Mouse (Mus musculus) CH12.LX (cell line): ENCODE measurements around the gene Fbxw17.

ENCODE experiments used
- BHLHE40 ChIP-seq: IDR thresholded peaks from 2 replicates; pipeline ENCODE4 v1.6.1; 2011; ENCODE audit warnings: mild to moderate bottlenecking, low read depth, low read length, improper control_type of control experiment
- CHD2 ChIP-seq: IDR thresholded peaks from 2 replicates; pipeline ENCODE4 v1.6.1; 2011; ENCODE audit warnings: low read length, improper control_type of control experiment
- CTCF ChIP-seq, 2 experiments: IDR thresholded peaks in 1 of 2; conservative IDR thresholded peaks in 1 of 2; 2 replicates each; pipeline ENCODE4 v1.5.1; 2011 to 2012; ENCODE audit warnings: low read depth in 2 of 2, low read length in 2 of 2, improper control_type of control experiment in 1 of 2, inconsistent platforms in 1 of 2, mild to moderate bottlenecking in 1 of 2, moderate library complexity in 1 of 2
- EP300 ChIP-seq: IDR thresholded peaks from 2 replicates; pipeline ENCODE4 v1.6.1; 2011; ENCODE audit warnings: low read length, improper control_type of control experiment
- ETS1 ChIP-seq: conservative IDR thresholded peaks from 2 replicates; pipeline ENCODE4 v1.6.1; 2012; ENCODE audit warnings: low read depth, mild to moderate bottlenecking, inconsistent platforms, low read length, improper control_type of control experiment, moderate library complexity
- NELFE ChIP-seq: IDR thresholded peaks from 2 replicates; pipeline ENCODE4 v1.6.1; 2011; ENCODE audit warnings: low read depth, low read length, improper control_type of control experiment
- POLR2A ChIP-seq: IDR thresholded peaks from 2 replicates; pipeline ENCODE4 v1.6.1; 2011; ENCODE audit warnings: low read depth, mild to moderate bottlenecking, improper control_type of control experiment, low read length
- POLR2AphosphoS2 ChIP-seq: IDR thresholded peaks from 2 replicates; pipeline ENCODE4 v1.6.1; 2011; ENCODE audit warnings: low read depth, low read length, improper control_type of control experiment
- RCOR1 ChIP-seq: conservative IDR thresholded peaks from 2 replicates; pipeline ENCODE4 v1.6.1; 2012; ENCODE audit warnings: low read depth, mild to moderate bottlenecking, inconsistent platforms, low read length, improper control_type of control experiment
- SIN3A ChIP-seq: IDR thresholded peaks from 2 replicates; pipeline ENCODE4 v1.6.1; 2012; ENCODE audit warnings: low read length, improper control_type of control experiment, inconsistent platforms
- UBTF ChIP-seq: IDR thresholded peaks from 2 replicates; pipeline ENCODE4 v1.6.1; 2012; ENCODE audit warnings: low read depth, mild to moderate bottlenecking, inconsistent platforms, low read length, improper control_type of control experiment, moderate library complexity
- ZKSCAN1 ChIP-seq: IDR thresholded peaks from 2 replicates; pipeline ENCODE4 v1.6.1; 2012; ENCODE audit warnings: low read depth, inconsistent platforms, low read length, improper control_type of control experiment, borderline replicate concordance
- ZMIZ1 ChIP-seq: IDR thresholded peaks from 2 replicates; pipeline ENCODE4 v1.6.1; 2012; ENCODE audit warnings: low read depth, mild to moderate bottlenecking, inconsistent platforms, low read length, improper control_type of control experiment
- ZNF384 ChIP-seq: IDR thresholded peaks from 2 replicates; pipeline ENCODE4 v1.6.1; 2012; ENCODE audit warnings: low read depth, low read length, improper control_type of control experiment, inconsistent platforms

DNA sequence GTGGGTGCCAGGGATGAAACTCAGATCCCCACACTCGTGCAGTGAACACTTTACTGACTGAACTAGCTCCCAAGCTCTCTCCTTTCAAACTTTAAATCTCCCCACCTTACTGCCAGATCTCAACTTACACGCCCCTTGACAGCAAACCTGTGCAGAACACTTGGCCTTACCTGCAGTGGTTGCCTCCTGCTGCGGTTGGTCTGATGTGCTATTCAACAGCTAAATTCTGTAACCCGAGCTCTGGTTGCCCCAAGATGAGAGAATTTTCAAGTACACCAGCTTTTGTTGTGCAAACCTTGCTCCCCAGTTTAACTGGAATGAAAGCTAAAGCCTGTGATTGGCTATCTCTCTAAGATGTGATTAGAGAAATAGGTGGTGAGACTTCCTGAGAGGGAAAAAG lies 35.8 kb downstream of the Fbxw17 start:
- no peak for TF ChIP-seq ZNF384
- TF ChIP-seq EP300, result no peak
- TF ChIP-seq UBTF, result no peak
- no peak for TF ChIP-seq SIN3A
- no peak for TF ChIP-seq NELFE
- no peak for TF ChIP-seq CTCF (conservative IDR thresholded peaks at IDR 0.05 in 1 of 2, IDR thresholded peaks at IDR 0.05 in 1 of 2; ENCODE audit: low read depth in 2 of 2, low read length in 2 of 2)
- no peak for TF ChIP-seq POLR2A
- no peak for TF ChIP-seq CHD2
- no peak for TF ChIP-seq RCOR1
- TF ChIP-seq ZKSCAN1, result no peak
- TF ChIP-seq ZMIZ1, result no peak
- no peak for TF ChIP-seq POLR2AphosphoS2
- no peak for TF ChIP-seq BHLHE40
- TF ChIP-seq ETS1, result no peak
